In genomic region chr2:30981790-30982513, GRCm38 (mm10) we compare ENCODE assay signal across 8 mouse cellular contexts. TPM values are rescaled to one million over a fixed set of nuclear protein-coding genes. Genes with fewer than 3 reads are reported as not detected.
A peak's percentile ranks its signal among the peaks of the same experiment; 100 is the strongest.
DNase-seq lines count a peak whose midpoint lies in the region; ATAC-seq lines count a peak whose summit lies in the region.

Gene BC005624, minus strand, starts transcription at chr2:30982201.
Gene Usp20, plus strand, starts transcription at chr2:30982279.

- peaks cover 3% of the 10 kb centered on the region; the same call in 1 of the 2 replicates for H3K4me1 ChIP-seq in hindbrain, embryonic 11.5 days (replicated peaks; ENCODE audit: control insufficient read depth, insufficient read depth, low read length)

- peak; percentile 99 for ATAC-seq in hindbrain, embryonic 11.5 days (ENCODE audit: low FRiP score)

- no peaks in the 10 kb centered on the region for H3K27me3 ChIP-seq in hindbrain, embryonic 11.5 days (ENCODE audit: control insufficient read depth, insufficient read depth, low read length)

- WGBS in hindbrain, embryonic 11.5 days = under 1% methylated on average over 63 of the region's 66 CpGs

- peak within 1 kb of the TSS; percentile 88 for H3K4me2 ChIP-seq in hindbrain, embryonic 11.5 days (replicated peaks; ENCODE audit: low read depth, low read length)

- H3K27ac ChIP-seq in hindbrain, embryonic 11.5 days (ENCODE audit: low read depth, low read length) = peak within 1 kb of the TSS; percentile 40; the same call in 1 of the 2 replicates

- H3K4me3 ChIP-seq in hindbrain, embryonic 11.5 days (ENCODE audit: low read depth, low read length) = peak within 1 kb of the TSS; percentile 78

- DNase-seq in Muller cell, postnatal 12 days (ENCODE audit: inconsistent ontology term) = peak; percentile 100
- DNase-seq in cerebellum, adult 9-11 months = peak; percentile 100
- peak; percentile 99 for DNase-seq in frontal cortex, adult 2 months (ENCODE audit: extremely low spot score in 1 of 2, low spot score in 1 of 2)
- peak; percentile 99 for DNase-seq in hindbrain, embryonic 11.5 days (ENCODE audit: low spot score)
- DNase-seq in layer of hippocampus, postnatal 10 days (ENCODE audit: low spot score in 2 of 2) = peak; percentile 98 to 99
- DNase-seq in lung, postnatal 10 days = peak; percentile 100
- DNase-seq in ovary, postnatal 36 days (ENCODE audit: low spot score) = peak; percentile 99
- DNase-seq in thymus, postnatal 25 days = peak; percentile 99

- no peaks in the 10 kb centered on the region for H3K9me3 ChIP-seq in hindbrain, embryonic 11.5 days (ENCODE audit: control insufficient read depth, low read length)

- peak within 1 kb of the TSS; percentile 61 for H3K9ac ChIP-seq in hindbrain, embryonic 11.5 days (ENCODE audit: low read depth, low read length)

- H3K36me3 ChIP-seq in hindbrain, embryonic 11.5 days (ENCODE audit: control insufficient read depth, insufficient read depth, low read length) = no peaks in the 10 kb centered on the region

RNA-seq across cellular contexts. Expression of gene BC005624, which starts in this region (rescaled TPM):
- polyA plus RNA-seq in frontal cortex, adult 2 months (2012; rRNA removed) = 114 and 118 TPM in 2 replicates
- polyA plus RNA-seq in hindbrain, embryonic 11.5 days (2014; fragmentation: Nextera tagmentation; extraction: Ambion mirVana) = 67.5 and 74.6 TPM in 2 replicates
- total RNA-seq in layer of hippocampus, postnatal 10 days (2021) = 10 to 100 TPM; 49.0 to 52.0 TPM

RNA-seq across cellular contexts. Expression of gene Usp20, which starts in this region (rescaled TPM):
- polyA plus RNA-seq in frontal cortex, adult 2 months (2012; rRNA removed) = 43.4 and 48.1 TPM in 2 replicates
- polyA plus RNA-seq in hindbrain, embryonic 11.5 days (2014; fragmentation: Nextera tagmentation; extraction: Ambion mirVana) = 14.6 and 14.8 TPM in 2 replicates
- 10 to 100 TPM; 73.6 to 74.9 TPM for total RNA-seq in layer of hippocampus, postnatal 10 days (2021)

Comparison
In these comparisons a context has a peak if more than half of its experiments do, and no peak if none do; other contexts are left out.
1. Peak in every context shown above with its lines: DNase-seq, ATAC-seq, H3K4me3 ChIP-seq and H3K27ac ChIP-seq.